Mouse (Mus musculus) adrenal gland, postnatal 36 days (tissue): ENCODE results near the gene Snx9. TPM values are rescaled to one million over a fixed set of nuclear protein-coding genes. Genes with fewer than 3 reads are reported as not detected.

ENCODE experiments used
- DNase-seq, 2 experiments: peaks; one replicate each; pipeline ENCODE4 v3.0.0; 2021; ENCODE audit warnings: mixed read lengths in 1 of 2
- total RNA-seq, 2 experiments: library from RNA; stranded (reverse); gene quantifications; 2 replicates each; pipeline ENCODE4 v1.2.3; 2021

Gene Snx9
- total RNA-seq, 2 experiments from 2014 or later, result 49.7 to 57.2 TPM

DNA sequence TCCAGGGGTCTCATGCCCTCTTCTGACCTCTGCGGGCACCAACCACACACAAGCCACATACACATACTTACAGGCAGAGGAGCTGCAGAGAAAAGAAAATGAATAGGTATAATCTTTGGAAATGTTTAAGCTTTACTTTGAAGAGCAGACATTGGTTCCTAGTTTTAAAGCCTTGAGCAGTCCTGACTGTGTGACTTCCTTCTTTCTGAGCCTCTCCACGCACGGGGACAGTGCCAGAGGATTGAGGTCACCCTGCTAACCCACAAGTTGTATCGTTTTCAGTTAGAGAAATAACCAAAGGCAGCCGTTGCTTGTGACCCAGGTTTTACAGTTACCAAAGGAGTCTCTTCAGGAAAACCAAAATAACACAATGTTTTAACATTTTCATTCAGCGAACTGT is 87.9 kb downstream of the Snx9 start:
- no peak for DNase-seq

GRCm38 (mm10) chr17:5932161-5932560 is 91.0 kb downstream of the Snx9 start:
- DNase-seq, result no peak

- peak; percentile 86 to 90 for DNase-seq
These were observed 93.6 kb downstream of the Snx9 start for GRCm38 (mm10) chr17:5934554-5935324.

DNA sequence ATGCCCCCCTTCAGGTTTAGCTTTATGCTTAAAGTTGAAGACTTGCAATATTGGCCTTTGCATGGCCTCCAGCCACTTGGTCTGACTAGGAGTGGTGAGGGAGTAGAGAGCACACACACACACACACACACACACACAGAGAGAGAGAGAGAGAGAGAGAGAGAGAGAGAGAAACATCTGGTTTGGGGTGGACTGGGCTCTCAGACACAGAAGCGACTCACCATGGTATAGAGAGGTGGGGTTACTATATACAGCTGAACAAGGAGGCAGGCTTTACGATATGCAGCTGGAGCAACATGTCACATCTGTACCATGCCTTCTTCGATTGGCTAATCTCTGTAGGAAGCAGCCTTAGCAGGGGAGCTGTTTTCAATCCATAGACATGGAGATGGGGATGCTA is 94.6 kb downstream of the Snx9 start:
- no peak for DNase-seq

GRCm38 (mm10) chr17:5936276-5936675 is 95.1 kb downstream of the Snx9 start:
- peak in 1 of 2 experiments; percentile 22 for DNase-seq

- DNase-seq, result peak; percentile 56 to 69
These were observed 96.3 kb downstream of the Snx9 start for GRCm38 (mm10) chr17:5937441-5937840.

- no peak for DNase-seq
These were observed 98.7 kb downstream of the Snx9 start for GRCm38 (mm10) chr17:5939871-5940270.

DNA sequence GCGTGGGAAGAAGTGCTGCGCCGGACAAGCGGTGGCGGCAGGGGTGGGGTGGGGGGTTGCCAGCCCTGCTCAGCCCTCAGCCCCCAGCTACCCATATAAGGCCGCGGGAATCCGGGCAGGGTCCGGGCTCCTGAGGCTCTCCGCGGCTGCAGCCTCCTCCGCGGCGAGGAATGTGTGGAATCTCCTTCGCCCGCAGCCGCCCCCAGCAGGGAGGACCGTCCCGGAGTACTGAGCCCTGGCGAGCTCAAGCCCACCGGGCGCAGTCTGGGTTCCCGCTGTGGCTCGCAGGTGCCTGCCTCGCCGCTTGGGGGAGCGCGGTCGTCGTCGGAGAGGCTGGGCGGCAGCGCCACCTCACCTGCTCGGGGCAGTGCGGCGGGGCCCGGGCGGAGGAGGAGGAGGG is 99.7 kb downstream of the Snx9 start:
- peak; percentile 90 to 92 for DNase-seq

- DNase-seq, result peak; percentile 73 to 79
These were observed 100.3 kb downstream of the Snx9 start, which contains the start of gene Synj2 for GRCm38 (mm10) chr17:5941230-5942043. Synj2 (plus strand) TSS chr17:5941280.

- no peak for DNase-seq
These were observed 101.0 kb downstream of the Snx9 start for GRCm38 (mm10) chr17:5942156-5942555.

GRCm38 (mm10) chr17:5943053-5943452 is 101.9 kb downstream of the Snx9 start:
- DNase-seq, result no peak

- DNase-seq, result no peak
These were observed 105.9 kb downstream of the Snx9 start for GRCm38 (mm10) chr17:5947039-5947438.

DNA sequence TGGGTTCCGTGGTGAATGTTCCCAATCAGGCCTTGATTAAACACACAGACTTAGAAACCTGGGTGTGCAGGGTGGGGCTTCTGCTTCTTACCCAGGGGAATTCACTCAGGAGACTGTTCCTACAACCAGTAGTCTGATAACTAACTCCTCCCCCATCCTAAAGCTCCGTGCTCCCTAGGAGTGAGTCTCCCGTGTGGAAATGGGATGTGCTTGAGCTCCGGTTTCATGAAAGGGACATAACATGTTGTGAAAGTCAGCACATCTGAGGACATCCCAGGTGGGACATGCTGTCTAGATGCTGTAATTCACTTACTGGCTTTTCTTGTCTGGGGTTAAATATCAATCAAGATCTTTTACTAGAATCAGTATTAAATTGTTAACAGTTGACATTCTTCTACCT is 111.3 kb downstream of the Snx9 start:
- DNase-seq, result no peak

DNA sequence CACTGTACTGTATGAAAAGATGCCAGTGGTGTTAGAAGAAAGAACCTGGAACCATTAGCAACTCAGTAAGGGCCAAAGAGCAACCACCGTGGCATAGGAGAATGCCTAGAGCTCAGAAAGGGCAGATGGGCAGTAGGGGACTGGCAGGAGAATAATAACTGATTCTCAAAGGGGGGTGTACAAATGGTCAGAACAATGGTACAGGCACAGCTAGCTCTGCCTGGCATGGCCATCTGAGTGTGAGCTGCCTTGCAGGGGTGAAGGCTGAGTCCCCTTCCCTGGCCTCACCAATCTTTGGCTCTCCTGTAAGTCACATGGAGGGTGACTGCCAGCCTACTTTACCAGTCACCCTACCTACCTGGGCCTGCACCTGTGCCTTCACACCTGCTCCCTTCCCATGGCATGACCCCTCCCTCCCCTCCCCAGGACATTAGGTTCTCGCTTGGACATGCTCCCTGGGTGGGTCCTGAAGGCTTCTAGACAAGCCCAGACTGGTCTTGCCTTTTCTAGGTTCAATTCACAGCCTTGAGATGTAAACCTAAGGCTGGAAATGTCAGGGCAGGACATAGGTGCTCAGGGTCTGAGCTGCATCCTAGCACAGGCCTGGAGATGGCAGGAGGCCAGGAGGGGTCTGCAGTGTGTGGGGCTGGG is 115.3 kb downstream of the Snx9 start:
- no peak for DNase-seq

DNA sequence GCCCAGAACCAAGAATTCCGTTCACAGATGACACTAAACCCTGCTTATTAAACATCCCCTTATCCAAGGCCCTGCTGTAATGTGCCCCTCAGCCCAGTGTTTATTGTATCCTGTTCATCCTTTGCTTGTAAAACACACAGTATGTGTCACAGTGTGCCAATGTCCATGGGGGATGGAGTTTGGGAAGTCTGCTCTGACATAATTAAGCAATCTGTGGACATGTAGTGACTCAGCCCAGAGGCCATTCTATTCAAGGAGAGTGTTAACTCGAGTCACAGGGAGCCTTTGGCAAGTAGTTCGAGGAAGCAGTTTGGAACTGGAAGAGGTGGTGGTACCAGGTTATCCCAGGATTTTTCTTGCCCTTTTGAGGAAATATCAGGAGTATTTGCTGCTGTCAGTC is 116.0 kb downstream of the Snx9 start:
- DNase-seq, result peak; percentile 56 to 58

DNA sequence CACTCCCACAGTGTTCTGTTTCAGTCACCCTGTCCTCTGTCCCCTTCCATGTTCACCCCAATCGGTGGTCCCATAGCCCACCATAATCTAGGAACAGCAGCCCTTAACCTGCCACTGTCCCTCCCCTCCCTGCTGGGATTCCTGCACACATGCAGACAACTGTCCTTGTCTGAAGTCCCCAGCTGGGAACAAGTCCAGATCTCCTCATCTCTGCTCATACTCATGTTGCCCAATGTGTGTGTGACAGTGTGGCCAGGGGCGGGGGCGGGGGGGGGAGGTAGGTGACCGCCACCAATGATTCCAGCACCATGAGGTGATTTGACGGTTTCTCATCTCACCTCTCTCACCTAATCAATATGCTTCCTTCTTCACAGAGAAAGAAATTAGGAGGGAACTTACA is 117.1 kb downstream of the Snx9 start:
- DNase-seq, result no peak

DNA sequence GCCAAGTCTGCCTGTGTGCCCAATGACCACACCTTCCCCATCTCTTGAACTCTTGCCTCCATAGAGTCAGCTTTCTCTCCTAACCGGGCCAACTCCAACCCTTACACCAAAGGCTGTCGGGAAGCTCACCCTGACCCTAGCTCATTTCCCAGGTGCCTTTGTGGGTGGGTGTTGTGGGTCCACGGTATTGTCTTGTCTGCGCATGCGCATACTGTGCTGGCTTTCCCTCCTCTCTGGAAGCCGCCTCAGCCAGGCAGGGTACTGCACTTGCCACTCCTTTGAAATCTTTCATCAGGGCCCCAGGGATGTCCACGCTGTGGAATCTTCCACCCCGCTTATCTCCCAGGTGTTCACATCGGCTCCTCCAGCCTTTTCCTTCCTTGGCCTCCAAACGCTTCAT is 117.5 kb downstream of the Snx9 start:
- no peak for DNase-seq

- DNase-seq, result no peak
These were observed 118.0 kb downstream of the Snx9 start for GRCm38 (mm10) chr17:5959096-5959495.

GRCm38 (mm10) chr17:5959802-5960201 is 118.7 kb downstream of the Snx9 start:
- no peak for DNase-seq

GRCm38 (mm10) chr17:5963766-5964165 is 122.6 kb downstream of the Snx9 start:
- DNase-seq, result no peak

DNA sequence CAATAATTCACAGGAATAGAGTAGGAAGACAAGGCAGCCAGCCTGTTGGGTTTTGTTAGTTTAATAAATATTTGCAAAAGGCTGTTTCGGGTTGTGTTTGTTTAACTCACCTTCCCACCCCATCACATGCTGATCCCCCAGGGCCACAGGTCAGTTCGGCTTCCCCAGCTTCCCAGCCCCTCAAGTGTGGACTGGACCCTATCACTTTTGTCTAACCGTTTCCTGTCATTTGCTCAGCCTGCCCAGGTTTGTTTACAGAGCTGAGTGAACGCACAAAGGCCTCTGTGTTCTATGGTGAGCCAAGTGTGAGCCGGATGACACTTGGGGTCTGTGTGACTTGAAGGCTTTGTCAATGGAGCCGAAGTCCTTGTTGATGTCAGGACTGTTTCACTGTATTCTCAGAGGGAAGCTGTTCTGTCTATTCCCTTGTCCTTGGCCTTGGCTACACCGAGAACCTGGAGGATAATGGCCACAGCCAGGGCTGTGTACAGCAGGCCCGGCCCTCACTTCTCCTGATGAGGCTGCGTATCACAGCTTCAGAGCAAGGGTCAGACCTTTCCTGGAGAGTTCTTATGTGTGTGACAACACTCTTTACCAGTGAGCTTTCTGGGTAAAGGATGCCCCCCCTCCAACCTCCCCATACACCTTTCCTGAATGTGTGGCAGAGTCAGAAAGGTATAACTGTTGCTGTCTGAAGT is 124.1 kb downstream of the Snx9 start:
- no peak for DNase-seq

DNA sequence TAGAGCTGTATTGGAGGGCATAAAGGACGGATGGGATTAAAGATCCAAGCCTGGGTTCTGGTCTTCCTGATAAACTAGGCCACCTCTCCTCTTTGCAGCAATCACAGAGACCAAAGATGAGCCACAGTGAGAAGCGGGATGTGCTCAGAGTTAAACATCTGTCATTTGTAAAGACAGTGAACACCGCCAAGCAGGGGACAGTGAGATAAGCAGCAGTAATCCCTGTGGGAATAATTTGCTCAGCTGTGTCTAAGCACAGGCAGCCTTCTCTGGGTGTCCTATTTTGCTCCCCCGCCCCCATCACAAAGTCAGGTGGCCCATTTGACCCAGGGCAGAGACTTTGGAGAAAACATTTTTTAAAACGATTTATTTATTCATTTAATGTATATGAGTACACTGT is 125.6 kb downstream of the Snx9 start:
- no peak for DNase-seq
